Mouse (Mus musculus): ENCODE measurements around the gene Gm525. TPM values are rescaled to one million over a fixed set of nuclear protein-coding genes. Genes with fewer than 3 reads are reported as not detected.
A peak's percentile ranks its signal among the peaks of the same experiment; 100 is the strongest.
"Not testable (repeated sequence)": the region's sequence is repeated elsewhere in the genome, so short reads cannot be mapped to it uniquely, and the experiment has no call there.

The Gm525 gene
- total RNA-seq, 2 experiments from 2014 or later, result 0.56 TPM; not detected in 1

DNA sequence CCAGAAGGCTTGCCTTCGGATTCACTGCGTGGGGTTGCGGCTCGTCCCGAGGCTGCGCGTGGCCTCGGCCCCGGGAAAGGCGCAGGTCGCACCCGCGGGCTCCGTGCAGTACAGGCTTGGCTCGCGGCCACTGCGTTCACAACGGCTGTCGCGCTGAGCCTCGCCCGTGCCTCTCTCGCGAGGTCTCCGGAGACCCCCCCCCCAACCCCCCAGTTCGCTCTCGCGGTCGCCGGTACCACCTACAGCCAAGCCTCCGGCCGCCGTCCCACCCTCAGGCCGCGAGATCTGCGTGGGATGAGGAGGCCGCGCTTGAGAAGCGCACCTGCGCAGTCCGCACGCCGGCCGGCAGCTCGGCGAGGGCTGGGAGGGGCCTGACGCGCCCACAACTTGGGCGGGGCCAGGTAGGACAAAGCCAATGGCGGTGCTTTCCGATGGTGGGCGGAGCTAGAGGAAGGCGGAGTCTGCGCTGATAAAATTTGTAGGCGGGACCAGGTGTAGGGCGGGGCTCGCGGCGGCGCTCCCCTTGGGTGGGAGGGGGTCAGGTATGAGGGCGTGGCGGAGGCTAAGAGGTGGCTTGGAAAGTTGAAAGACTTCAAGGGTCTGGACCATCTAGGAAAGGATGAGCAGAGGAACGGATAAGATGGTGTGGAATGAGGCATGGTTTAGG, 13.1 kb upstream of the Gm525 start:
- DNase-seq (ENCODE audit: low spot score in 2 of 2), result peak; percentile 68 to 85

DNA sequence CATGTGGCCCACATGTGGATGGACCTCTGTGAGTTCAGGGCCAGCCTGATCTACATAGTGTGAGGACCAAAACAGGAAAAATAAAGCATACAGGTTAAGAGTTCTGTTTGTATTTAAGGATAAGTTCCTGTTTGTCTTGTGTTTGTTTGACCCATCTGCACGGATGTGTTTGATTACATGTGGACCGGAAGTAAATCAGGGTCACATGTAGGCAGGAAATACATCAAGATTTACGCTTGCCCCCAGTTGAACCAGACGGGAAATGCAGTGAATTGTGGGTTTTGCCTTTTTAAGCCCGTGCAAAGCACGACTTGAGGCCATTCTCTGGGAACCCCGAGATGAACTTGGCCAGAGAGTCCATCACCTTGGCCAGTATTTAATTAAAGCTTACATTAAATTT, 12.3 kb upstream of the Gm525 start:
- no peak for DNase-seq (ENCODE audit: low spot score in 2 of 2)

DNA sequence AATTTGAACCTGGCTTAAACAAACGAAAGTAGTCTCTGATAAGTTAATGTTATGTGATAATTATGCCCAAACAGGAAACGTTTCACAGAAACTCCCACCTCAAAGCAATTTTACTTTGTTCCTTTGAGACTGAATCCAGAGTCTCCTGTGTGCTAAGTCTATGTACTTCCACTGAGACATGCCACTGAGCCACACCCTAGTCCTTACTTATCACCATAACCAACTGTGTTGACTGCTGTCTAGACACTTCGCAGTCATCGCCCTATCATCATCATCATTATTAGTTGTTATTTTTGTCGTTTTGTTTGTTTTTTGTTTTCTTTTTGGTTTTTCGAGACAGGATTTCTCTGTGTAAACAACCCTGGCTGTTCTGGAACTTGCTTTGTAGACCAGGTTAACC, 9.3 kb upstream of the Gm525 start:
- no peak for DNase-seq (ENCODE audit: low spot score in 2 of 2)

DNA sequence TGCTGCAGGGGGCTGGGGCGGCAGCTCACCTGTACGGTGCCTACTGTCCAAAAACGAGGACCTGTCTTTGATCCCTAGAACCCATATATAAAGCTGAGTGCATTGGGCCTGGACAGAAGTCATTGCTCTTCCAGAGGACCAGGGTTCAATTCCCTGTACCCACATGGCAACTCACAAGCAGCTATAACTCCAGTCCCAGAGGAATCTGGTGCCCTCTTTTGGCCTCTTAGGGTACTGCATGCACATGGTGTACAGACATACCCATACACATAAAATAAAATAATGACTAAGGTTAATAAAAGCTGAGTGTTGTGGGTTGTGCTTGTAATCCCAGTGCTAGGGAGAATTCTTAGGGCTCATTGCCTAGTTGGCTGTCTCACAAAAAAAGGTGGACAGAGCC, 8.3 kb upstream of the Gm525 start:
- DNase-seq (ENCODE audit: low spot score in 2 of 2), result no peak

DNA sequence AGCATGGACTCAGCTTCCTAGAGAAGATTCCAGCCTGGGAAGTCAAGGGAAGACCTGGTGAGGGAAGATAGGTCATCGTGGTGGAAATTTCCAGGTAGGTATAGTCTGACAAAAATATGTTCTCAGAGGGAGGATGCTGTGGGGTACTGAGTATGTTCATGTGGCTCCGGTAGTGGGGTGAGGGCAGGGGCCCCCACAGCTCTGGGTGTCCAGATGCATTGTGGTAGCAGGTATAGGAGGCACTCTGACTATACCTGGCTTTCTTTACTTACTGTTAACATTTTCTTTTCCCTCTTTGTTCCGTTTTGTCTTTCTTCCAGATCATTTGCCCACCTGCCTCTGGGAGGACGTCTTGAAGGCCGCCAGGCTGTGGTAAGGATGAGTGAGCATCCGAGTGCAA, 7.5 kb upstream of the Gm525 start:
- no peak for DNase-seq (ENCODE audit: low spot score in 2 of 2)

DNA sequence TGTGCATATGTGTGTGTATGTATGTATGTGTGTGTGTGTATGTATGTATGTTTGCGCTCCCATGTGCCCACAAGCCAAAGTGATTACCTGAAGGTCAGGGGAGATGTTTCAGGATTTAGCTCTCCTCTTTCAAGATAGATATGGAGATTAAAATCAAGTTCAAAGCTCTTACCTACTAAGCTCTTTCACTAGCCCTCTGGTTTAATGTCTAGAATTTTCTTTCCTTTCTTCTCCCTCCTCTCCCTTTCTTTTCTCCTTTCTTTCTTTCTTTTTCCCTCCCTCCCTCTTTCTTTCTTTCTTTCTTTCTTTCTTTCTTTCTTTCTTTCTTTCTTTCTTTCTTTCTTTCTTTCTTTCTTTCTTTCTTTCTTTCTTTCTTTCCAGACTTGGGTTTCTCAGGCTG, 6.9 kb upstream of the Gm525 start, which contains the start of gene Dgke:
Dgke (minus strand) TSS at position 101 of the 400 bp plus-strand sequence.
- no peak for DNase-seq (ENCODE audit: low spot score in 2 of 2)

DNA sequence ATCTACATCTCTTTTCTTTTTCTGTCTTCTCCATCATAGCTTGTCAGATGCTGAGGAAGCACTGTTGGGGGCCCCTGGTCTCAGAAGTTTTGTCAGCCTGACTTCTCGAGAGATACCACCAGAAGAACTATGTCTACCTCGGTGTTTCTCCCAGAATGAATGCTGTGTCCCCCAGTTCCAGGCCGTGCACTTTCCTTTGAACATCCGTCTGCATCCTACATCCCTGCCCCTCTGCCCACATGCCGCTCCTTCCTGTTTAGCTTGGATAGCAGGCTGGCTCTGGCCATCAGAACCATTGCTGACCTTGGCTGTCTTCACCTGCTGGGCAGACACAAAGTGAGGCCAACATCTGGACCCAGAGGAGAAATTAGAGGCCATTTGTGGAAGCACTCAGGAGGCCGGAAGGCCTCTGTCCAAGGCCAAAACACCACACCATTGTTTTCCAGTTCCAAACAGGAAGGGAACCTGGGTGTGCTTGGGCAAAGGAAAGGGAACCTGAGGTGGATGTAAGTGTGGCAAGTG, 6.3 kb upstream of the Gm525 start:
- DNase-seq (ENCODE audit: low spot score in 2 of 2), result no peak

DNA sequence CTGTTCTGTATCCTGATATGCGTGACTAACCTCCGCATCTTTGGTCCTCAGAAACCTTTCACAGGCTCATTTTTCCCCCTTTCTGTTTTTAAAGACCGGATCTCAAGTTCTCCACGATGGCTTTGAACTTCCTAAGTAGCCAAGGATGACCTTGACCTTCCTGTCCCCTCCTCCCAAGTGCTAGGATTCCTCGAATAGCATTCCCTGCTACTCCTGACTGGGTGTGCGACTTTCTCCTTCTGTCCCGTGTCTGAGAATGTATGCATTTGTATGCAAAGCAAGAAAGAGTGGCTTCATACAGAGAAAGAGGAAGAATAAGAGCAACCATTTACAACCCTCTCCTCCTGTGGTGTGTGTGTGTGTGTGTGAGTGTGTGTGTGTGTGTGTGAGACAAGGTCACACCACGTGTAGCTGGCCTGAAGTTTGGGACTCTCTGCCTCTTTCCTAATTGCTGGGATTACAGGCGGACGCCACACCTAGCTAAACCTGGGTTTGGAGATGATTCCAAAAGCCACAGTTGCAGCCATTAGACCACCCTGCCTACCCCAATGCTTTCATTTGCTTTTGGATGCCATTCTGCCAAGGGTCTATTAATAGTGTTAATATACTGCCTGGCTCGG, 5.7 kb upstream of the Gm525 start:
- DNase-seq (ENCODE audit: low spot score in 2 of 2), result no peak

DNA sequence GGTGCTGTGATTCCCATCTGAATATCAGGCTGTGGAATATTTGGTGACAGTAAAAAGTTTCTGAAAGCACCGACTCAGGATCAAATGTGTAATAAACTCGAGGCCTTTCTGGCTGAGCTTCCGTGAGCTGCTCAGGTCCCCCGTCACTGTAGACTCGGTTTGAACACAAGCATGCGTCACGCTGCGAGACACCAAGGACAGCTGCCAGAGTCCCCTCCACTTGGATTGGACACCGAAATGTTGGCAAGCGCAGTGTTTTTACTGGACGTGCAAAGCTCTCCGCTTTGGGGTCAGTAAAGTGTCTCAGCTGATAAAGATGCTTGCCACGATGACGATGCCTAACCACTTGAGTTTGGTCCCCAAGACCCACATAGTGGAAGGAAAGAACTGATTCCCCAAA, 5.0 kb upstream of the Gm525 start:
- DNase-seq (ENCODE audit: low spot score in 2 of 2), result no peak

DNA sequence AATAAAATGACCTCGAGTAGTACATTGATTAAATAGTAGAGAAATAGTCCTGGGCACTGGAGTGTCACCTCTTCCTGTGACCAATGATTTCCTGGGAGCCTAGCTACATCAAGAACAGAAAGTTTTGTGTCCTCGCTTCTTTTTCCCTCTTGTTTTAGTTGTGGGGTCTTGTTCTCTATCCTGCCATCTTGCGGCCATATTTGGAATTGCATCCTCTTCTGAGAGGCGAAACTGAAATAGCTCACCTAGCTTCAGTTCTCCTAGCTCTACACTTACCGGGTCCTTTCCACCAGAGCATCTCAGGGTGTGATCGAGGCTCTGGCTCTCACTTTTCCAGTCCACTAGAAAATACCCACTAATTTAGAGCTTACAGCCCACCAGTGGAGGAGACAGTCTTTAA, 4.3 kb upstream of the Gm525 start:
- DNase-seq (ENCODE audit: low spot score in 2 of 2), result peak in 1 of 2 experiments; percentile 41

DNA sequence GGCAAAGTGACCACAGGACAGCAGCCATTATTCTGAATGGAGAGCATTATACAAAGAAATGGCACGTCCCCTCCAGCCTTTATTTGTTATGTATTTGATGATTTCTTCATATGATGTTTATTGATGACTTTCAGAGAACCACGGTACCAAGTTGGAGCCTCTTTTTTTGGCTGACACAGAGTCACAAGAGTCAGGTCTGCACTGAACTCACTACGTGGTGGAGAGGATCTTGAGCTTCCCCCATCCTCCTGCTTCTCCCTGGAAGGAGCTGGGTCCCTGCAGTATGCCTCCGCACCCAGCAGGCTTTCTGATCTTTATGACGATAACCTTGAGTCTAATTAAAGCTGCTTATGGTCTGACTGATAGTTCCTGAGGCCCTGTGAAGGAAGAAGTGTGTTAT, 2.1 kb upstream of the Gm525 start:
- DNase-seq (ENCODE audit: low spot score in 2 of 2), result no peak

DNA sequence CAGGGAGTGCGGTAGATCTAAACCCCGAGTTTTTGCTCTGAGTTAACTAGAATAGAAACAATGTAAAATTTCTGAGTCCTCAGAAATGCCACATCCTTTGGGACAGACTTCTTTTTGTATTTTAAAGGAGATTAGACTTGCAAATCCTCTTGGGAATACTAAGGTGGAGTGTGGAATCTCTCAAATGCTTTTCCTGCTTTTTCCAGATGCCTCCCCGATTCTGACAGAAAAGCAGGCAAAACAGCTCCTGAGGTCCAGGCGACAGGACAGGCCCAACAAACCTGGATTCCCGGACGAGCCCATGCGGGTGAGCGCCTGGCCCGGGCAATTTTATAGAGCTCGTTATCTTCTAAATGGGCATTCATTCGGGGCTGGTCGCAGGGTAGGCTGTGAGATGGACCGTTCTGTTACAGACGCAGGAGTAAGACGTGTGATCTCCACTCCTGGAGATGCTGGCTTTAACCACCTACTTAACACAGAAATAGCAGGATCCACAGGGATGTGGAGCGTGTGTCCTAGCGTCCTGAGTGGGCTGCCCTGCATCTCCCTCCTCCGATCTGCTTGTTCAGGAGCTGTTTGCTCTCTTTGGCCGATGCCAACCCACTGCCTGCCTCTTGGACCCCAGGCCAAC, 1.3 kb downstream of the Gm525 start:
- DNase-seq (ENCODE audit: low spot score in 2 of 2), result no peak

DNA sequence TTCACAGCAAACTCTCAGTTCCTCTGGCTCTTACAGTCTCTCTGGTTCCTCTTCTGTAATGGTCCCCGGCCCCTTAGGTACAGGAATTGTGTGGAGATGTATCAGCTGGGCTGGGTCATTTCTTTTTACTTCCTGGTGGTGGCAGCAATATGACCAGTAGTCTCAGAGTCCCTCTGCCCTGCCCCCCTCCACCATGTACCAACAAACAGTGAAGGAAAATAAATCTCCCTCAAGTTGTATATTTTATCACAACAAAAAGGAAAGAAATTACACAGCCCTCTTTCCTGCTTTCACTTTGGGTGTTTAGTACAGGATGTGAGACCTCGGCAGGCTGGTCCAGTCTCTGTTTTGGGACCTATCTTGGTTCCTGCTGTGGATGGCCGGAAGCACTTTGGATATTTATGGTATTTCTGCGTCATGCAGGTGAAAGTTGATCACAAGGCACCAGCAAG, 2.8 kb downstream of the Gm525 start:
- DNase-seq (ENCODE audit: low spot score in 2 of 2), result no peak

DNA sequence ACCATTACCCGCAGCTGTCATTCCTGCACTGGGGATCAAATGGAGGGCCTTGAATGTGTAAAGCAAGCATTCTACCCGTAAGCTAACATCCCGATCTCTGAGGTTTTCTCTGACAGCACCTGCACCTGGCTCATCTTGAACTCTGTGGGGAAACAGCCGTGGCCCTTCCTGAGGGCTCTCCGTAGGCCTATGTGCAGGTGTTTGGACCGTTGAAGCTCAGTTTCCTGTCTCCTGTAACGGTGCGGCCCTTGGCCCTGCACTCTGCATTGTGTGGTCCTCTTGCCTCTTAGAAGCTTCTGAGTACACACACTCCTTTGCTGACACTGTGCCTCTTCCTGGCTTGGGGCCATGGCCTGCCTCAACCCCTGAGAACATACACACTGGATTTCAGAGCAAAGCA, 4.0 kb downstream of the Gm525 start:
- no peak for DNase-seq (ENCODE audit: low spot score in 2 of 2)

DNA sequence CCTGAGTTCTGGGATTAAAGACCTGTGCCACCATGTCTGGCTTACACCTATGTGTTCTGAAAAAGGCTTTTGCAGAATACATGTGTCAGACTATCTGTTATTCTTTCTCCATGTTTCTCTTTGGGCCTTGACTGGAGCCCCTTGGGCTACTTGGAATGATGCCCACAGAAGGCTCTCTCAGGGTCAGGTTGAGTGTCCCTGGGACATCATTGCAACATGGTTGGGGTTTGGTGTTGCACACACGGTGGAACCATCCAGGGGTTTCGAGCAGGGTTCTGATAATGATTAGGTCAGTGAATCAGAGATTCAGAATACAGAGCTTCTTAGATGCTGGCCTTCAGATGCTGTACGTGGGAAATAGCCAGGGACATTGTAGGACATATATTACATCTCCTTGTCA, 4.7 kb downstream of the Gm525 start:
- no peak for DNase-seq (ENCODE audit: low spot score in 2 of 2)

DNA sequence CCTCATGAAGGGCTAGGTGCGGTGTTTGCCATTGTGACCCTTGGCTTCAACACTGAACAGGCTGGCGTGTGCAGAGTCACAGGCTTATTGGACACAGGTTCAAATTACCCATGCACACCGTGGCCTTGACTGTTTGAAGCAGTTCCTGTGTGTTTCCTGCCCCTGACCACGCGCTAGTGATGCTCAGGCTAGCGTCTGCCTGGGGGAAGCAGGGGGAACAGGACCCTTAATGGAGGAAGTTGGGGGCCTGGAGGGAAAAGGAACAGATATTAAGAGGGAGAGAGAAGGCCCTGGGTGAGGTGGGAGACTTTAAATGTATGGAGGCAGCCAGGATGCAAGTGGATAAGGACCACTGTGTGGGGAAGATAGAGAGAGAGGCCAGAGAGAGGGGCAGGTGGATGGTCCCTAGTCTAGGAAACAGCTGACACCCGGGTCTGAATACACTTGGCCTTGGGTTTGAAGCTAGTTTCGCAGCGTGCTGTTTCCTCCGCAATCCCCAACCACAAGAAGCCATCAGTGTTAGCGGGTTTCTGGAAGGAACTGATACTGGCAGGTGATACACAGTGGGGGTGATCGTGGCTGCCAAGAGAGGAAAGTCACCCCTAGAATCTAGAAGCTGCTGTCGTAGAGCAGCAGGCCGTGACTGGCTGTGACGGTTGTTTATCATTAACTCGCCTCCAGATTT, 5.5 kb downstream of the Gm525 start:
- no peak for DNase-seq (ENCODE audit: low spot score in 2 of 2)

DNA sequence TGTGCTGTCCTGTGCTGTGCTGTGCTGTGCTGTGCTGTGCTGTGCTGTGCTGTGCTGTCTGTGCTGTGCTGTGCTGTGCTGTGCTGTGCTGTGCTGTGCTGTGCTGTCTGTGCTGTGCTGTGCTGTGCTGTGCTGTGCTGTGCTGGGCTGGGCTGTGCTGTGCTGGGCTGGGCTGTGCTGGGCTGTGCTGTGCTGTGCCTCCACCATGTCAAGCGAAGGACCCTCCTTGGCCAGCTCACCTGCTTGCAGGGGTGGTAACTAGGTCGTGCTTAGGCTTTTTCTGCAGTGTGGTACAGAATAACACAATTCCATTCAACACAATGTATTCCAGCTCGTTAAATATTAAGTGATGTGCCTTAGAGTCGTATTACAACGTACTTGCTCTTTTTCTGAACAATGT, 8.3 kb downstream of the Gm525 start:
- not testable (repeated sequence) for DNase-seq (ENCODE audit: low spot score in 2 of 2)

DNA sequence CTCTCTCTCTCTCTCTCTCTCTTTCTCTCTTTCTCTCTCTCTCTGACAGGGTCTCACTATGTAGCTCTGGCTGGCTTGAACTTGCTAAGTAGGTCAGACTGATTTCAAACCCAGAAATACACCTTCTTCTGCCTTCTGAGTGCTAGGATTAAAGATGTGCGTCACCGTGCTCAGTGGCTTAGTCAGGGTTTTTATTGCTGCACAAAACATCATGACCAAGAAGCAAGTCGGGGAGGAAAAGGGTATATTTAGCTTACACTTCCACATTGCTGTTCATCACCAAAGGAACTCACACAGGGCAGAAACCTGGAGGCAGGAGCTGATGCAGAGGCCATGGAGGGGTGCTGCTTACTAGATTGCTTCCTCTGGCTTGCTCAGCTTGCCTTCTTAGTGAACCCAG, 9.1 kb downstream of the Gm525 start:
- DNase-seq (ENCODE audit: low spot score in 2 of 2), result not testable (repeated sequence)

DNA sequence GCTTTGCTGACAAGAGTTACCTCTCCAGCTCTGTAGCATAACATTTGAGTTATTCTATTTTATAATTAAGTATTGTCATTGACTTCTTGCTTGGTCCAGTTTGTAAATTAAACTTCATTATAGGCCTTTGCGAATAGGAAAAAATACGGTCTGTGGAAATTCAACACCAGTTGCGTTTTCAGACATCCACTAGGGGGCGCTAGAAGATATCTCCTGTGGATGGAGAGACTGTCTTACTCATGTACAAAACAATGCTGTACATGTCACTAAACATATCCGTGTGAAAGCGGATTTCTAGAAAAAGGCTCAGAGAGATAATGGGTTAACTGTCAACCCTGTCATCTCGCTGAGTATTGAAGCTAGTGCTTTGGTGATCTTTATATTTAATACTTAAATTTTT, 11.0 kb downstream of the Gm525 start:
- peak in 1 of 2 experiments; percentile 36 for DNase-seq (ENCODE audit: low spot score in 2 of 2)

DNA sequence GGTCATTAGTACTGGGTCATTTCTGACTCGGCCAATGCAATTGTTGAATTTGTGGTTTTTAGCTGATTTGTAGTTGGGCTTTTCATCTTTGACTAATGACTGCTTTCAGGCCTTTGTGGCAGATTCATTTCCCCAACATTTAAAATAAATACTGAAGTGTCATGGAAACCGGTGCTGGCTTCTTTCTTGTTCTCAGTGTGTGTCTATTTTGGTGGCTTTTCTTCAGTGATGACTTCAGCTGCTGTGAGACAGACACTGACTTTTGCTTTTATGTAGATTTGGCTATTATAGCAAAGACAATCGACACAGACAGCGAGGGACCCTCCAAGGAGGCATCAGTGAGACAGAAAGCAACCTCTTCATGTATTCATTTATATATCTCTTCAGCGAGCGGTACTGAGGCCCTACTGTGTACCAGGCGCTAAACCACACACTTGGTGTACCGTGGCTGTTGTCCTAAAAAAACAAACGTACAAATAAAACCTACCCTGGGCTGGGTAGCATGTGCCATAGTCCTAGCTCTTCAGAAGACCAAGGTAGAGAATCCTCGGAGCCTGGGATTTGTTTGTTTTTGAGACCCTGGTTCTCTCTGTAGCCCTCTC, 12.7 kb downstream of the Gm525 start:
- no peak for DNase-seq (ENCODE audit: low spot score in 2 of 2)

DNA sequence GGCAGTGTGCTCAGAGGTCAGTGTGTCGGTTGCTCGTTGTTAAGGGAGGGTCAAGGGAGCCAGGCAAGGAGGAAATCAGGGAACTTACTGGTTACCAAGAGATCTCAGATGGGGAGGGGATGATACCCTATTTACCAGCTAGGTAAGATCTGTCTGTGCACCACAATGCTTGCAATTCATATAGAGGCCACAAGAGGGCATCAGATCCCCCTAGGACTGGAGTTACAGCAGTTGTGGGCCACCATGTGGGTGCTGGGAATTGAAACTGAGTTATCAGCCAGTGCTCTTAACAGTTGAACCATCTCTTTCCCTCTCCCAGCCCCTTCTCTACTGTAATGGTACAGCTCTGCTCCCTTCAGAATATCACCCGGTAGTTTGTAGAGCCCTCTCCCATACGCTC, 15.1 kb downstream of the Gm525 start:
- DNase-seq (ENCODE audit: low spot score in 2 of 2), result no peak
